Mouse (Mus musculus): ENCODE data around the gene Odf2l. TPM values are rescaled to one million over a fixed set of nuclear protein-coding genes. Genes with fewer than 3 reads are reported as not detected.

Odf2l gene
- total and polyA plus RNA-seq, 2 experiments from 2014 or later = 9.2 to 16.8 TPM

DNA sequence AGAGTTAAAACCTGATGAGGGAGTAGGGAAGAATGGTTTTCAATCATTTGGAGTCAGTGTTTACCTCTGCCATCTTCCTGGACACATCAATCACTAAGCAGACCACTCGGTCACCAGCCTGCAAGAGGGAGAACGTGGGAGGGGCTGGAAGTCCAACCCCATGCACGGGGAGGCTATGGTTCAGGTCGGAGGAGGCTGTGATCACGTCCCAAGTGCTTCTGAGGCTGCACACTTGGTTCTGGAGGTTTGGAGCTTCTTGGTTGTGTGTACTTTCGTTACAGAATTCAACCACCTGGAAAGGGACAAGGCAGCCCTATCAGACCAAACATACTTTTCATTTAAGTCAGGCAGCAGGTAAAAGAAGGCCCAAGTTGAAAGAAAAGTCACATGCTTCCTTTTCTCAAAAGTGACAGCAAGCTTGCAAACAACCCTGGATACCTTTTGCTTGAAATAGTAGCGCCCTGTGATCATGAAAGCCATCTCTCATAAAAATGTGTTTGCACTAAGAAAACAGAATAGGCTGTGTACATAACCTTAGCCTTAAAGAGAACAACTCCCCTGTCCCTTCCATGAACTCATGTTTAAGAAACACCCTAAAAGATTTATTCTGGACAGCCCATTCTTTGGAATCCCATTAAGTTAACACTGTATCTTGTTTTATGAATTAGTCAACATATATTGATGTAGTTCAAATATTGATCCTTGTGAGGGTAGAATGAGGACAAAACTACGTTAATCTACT is 30.4 kb upstream of the Odf2l start:
- H3K4me3 ChIP-seq (ENCODE audit: low read depth, low read length) = no peak overlapping the region
- no peak overlapping the region for H3K4me2 ChIP-seq (ENCODE audit: low read depth)
- DNase-seq = no peak
- H3K36me3 ChIP-seq (ENCODE audit: insufficient read depth) = no peaks in the 10 kb centered on the region
- WGBS = 79% methylated on average over 8 of the region's 8 CpGs
- no peaks in the 10 kb centered on the region for H3K9me3 ChIP-seq (ENCODE audit: low read length)
- no peak for TF ChIP-seq CTCF (IDR thresholded peaks at IDR 0.05; ENCODE audit: low read depth)
- no peak overlapping the region for H3K27ac ChIP-seq (ENCODE audit: low read depth, low read length)
- no peak for ATAC-seq
- H3K9ac ChIP-seq = no peak overlapping the region
- no peaks in the 10 kb centered on the region for H3K27me3 ChIP-seq (ENCODE audit: insufficient read depth, low read length)
- H3K4me1 ChIP-seq (ENCODE audit: insufficient read depth) = no peaks in the 10 kb centered on the region

GRCm38 (mm10) chr3:145099291-145099690 is 19.1 kb upstream of the Odf2l start, which contains the start of gene Clca2:
TSS of gene Clca2 (minus strand) at chr3:145099443.
- Histone ChIP-seq H3K27ac (ENCODE audit: low read depth, low read length) (no peak within 1 kb of the TSS), H3K4me3 (ENCODE audit: low read depth, low read length) (no peak within 1 kb of the TSS), H3K27me3 (ENCODE audit: insufficient read depth, low read length) (no peaks in the 10 kb centered on the region), H3K9me3 (ENCODE audit: low read length) (no peaks in the 10 kb centered on the region), H3K4me1 (ENCODE audit: insufficient read depth) (no peaks in the 10 kb centered on the region), H3K4me2 (ENCODE audit: low read depth) (no peak within 1 kb of the TSS), H3K9ac (no peak within 1 kb of the TSS), H3K36me3 (ENCODE audit: insufficient read depth) (no peaks in the 10 kb centered on the region)
- 89% methylated on average over 6 of the region's 6 CpGs for WGBS
- DNase-seq (no peak), ATAC-seq (no peak)
- no peak for TF ChIP-seq CTCF (IDR thresholded peaks at IDR 0.05; ENCODE audit: low read depth)

DNA sequence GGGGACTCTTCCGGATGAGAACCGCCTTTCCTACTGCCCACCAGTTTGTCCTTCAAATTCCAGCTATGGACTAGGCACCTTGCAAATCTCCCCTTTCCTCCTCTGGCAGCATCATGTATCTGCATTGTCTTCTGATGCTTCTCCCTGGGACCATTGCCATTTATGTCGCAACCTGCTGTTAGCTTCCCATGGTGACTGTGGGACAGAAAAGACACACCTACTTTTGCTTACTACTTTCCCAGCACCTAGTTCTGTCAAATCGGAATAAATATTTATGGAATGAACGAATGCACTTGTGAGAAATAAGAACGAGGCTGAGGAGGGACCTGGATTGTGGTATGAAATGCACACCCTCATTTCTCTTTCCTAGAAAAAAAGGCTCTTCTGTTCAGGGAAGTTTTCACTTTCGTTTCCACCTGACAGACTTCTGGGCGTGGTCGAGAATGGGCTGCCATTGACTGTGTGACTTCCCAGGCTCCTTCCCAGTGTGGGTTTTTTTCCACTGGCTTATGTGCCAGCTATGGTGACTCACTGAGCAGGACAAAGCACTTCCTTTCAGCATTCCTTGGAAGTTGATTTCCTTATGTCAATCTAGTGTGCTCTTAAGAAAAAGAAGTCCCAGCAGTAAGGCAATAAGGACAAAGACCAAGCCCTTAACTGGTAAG is 16.4 kb upstream of the Odf2l start:
- no peak overlapping the region for H3K4me2 ChIP-seq (ENCODE audit: low read depth)
- no peak overlapping the region for H3K4me3 ChIP-seq (ENCODE audit: low read depth, low read length)
- no peaks in the 10 kb centered on the region for H3K9me3 ChIP-seq (ENCODE audit: low read length)
- whole genome bisulfite sequencing = 87% methylated on average over 9 of the region's 9 CpGs
- H3K4me1 ChIP-seq (ENCODE audit: insufficient read depth) = no peaks in the 10 kb centered on the region
- DNase-seq = no peak
- ATAC-seq = no peak
- TF ChIP-seq CTCF (IDR thresholded peaks at IDR 0.05; ENCODE audit: low read depth) = no peak
- H3K9ac ChIP-seq = no peak overlapping the region
- H3K36me3 ChIP-seq (ENCODE audit: insufficient read depth) = no peaks in the 10 kb centered on the region
- no peak overlapping the region for H3K27ac ChIP-seq (ENCODE audit: low read depth, low read length)
- no peaks in the 10 kb centered on the region for H3K27me3 ChIP-seq (ENCODE audit: insufficient read depth, low read length)

DNA sequence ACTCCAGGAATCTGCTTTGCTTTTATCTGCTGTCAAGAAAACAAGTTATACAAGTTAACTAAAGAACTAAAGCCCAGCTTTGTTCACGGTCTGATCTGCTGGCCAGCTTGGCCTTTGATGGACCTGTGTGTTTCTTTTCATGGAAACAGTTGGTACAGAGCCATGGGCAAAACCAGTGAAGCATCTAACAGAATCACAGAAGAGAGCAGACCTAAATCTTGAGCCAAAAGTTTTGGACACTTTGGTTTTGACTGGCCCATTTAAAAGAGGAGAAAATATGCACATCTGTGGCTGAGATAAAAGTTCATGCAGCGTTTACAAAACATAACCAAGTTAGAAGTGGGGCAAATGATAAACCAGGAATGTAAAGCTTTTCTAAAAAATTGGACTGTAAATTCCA is 15.1 kb upstream of the Odf2l start:
- Histone ChIP-seq H3K36me3 (ENCODE audit: insufficient read depth) (no peaks in the 10 kb centered on the region), H3K4me2 (ENCODE audit: low read depth) (no peak overlapping the region), H3K27ac (ENCODE audit: low read depth, low read length) (no peak overlapping the region), H3K27me3 (ENCODE audit: insufficient read depth, low read length) (no peaks in the 10 kb centered on the region), H3K4me1 (ENCODE audit: insufficient read depth) (no peaks in the 10 kb centered on the region), H3K9ac (no peak overlapping the region), H3K4me3 (ENCODE audit: low read depth, low read length) (no peak overlapping the region), H3K9me3 (ENCODE audit: low read length) (no peaks in the 10 kb centered on the region)
- no peak for DNase-seq
- WGBS = 66% methylated on average over 2 of the region's 2 CpGs
- no peak for ATAC-seq
- no peak for TF ChIP-seq CTCF (IDR thresholded peaks at IDR 0.05; ENCODE audit: low read depth)

- WGBS = 73% methylated on average over 5 of the region's 5 CpGs
- no peaks in the 10 kb centered on the region for H3K9me3 ChIP-seq (ENCODE audit: low read length)
- no peak overlapping the region for H3K9ac ChIP-seq
- TF ChIP-seq CTCF (IDR thresholded peaks at IDR 0.05; ENCODE audit: low read depth) = no peak
- ATAC-seq = no peak
- H3K4me2 ChIP-seq (ENCODE audit: low read depth) = no peak overlapping the region
- no peaks in the 10 kb centered on the region for H3K27me3 ChIP-seq (ENCODE audit: insufficient read depth, low read length)
- no peak for DNase-seq
- no peaks in the 10 kb centered on the region for H3K36me3 ChIP-seq (ENCODE audit: insufficient read depth)
- no peak overlapping the region for H3K27ac ChIP-seq (ENCODE audit: low read depth, low read length)
- H3K4me1 ChIP-seq (ENCODE audit: insufficient read depth) = no peaks in the 10 kb centered on the region
- H3K4me3 ChIP-seq (ENCODE audit: low read depth, low read length) = no peak overlapping the region
Observed at GRCm38 (mm10) chr3:145103770-145104169, 14.6 kb upstream of the Odf2l start.

DNA sequence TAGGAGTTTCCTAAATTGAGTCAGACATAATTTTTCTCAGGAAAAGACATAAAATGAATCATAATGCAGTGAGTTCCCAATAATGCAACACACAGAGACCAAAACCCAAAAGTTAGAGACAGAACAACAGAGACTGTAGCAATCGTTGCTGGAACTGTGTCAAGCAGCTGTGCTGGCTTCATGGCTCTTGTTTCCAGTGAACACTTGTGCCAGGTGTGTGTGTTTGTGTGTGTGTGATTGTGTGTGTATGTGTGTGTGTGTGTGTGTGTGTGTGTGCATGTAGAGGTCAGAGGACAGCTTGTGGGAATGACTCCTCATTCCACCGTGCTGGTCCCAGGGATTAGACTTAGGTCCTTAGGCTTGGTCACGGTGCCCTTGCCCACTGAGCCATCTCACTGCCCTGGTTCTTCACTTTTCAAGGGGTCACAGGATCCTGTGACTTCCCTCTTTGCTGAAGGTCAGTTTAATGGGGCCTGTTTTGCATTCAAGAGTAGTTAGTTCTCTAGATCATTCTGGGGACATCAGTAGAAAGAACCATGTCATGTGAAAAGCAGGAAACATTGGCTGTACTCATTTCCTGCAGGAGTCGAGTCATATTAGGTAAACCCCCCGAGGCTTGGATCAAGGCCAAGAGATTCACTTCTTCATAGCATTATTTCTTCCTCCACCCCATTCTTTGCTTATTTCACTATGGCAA is 13.2 kb upstream of the Odf2l start:
- Histone ChIP-seq H3K4me2 (ENCODE audit: low read depth) (no peak overlapping the region), H3K9ac (no peak overlapping the region), H3K27ac (ENCODE audit: low read depth, low read length) (no peak overlapping the region), H3K4me3 (ENCODE audit: low read depth, low read length) (no peak overlapping the region), H3K9me3 (ENCODE audit: low read length) (no peaks in the 10 kb centered on the region), H3K4me1 (ENCODE audit: insufficient read depth) (no peaks in the 10 kb centered on the region), H3K27me3 (ENCODE audit: insufficient read depth, low read length) (no peaks in the 10 kb centered on the region), H3K36me3 (ENCODE audit: insufficient read depth) (no peaks in the 10 kb centered on the region)
- TF ChIP-seq CTCF (IDR thresholded peaks at IDR 0.05; ENCODE audit: low read depth) = no peak
- 70% methylated on average over 5 of the region's 5 CpGs for WGBS
- DNase-seq (no peak), ATAC-seq (no peak)

Measured in forebrain, postnatal 0 days (tissue).